Mouse (Mus musculus): ENCODE measurements around the gene Tcf7.

- TF ChIP-seq CTCF (IDR thresholded peaks at IDR 0.05; ENCODE audit: low read depth, low read length) (no peak), POLR2AphosphoS5 (IDR thresholded peaks at IDR 0.05; ENCODE audit: insufficient replicate concordance, low read depth, low read length) (no peak), GATA1 (IDR thresholded peaks at IDR 0.05; ENCODE audit: borderline replicate concordance, low read length) (no peak), TAL1 (conservative IDR thresholded peaks at IDR 0.05; ENCODE audit: low read depth, low read length) (no peak), GATA2 (IDR thresholded peaks at IDR 0.05; ENCODE audit: borderline replicate concordance, low read depth, low read length) (no peak)
Measured at GRCm38 (mm10) chr11:52227466-52228226, 55.2 kb downstream of the Tcf7 start.
